Mouse (Mus musculus) thymus, adult 2 months (tissue): ENCODE data around the gene Adora2b. TPM values are rescaled to one million over a fixed set of nuclear protein-coding genes. Genes with fewer than 3 reads are reported as not detected.
A peak's percentile ranks its signal among the peaks of the same experiment; 100 is the strongest.
"Not testable (repeated sequence)": the region's sequence is repeated elsewhere in the genome, so short reads cannot be mapped to it uniquely, and the experiment has no call there.

ENCODE experiments used
- DNase-seq: peaks from one replicate; pipeline ENCODE4 v3.0.0; 2021
- H3K27ac ChIP-seq: fragments of 200-500 bp; 2 replicates; pipeline ENCODE4 v1.5.1; 2012; ENCODE audit warnings: low read length, control low read depth; ENCODE audit not compliant: control insufficient read depth, insufficient read depth
- H3K27me3 ChIP-seq: fragments of 200-500 bp; 2 replicates; pipeline ENCODE4 v1.6.1; 2012; ENCODE audit warnings: mild to moderate bottlenecking, low read length, moderate library complexity, mixed read lengths; ENCODE audit not compliant: control insufficient read depth, insufficient read depth
- H3K36me3 ChIP-seq: fragments of 200-500 bp; 2 replicates; pipeline ENCODE4 v1.6.1; 2012; ENCODE audit warnings: mild to moderate bottlenecking, low read length, moderate library complexity; ENCODE audit not compliant: control insufficient read depth, insufficient read depth
- H3K4me1 ChIP-seq: fragments of 200-500 bp; replicated peaks from 2 replicates; pipeline ENCODE4 v1.6.1; 2012; ENCODE audit warnings: low read length; ENCODE audit not compliant: control insufficient read depth, insufficient read depth
- H3K4me3 ChIP-seq: fragments of 200-500 bp; 2 replicates; pipeline ENCODE4 v1.5.1; 2012; ENCODE audit warnings: mild to moderate bottlenecking, low read length, control low read depth, moderate library complexity; ENCODE audit not compliant: control insufficient read depth, insufficient read depth
- CTCF ChIP-seq: fragments of 200-500 bp; IDR thresholded peaks from 2 replicates; pipeline ENCODE4 v1.5.1; 2012; ENCODE audit warnings: mild to moderate bottlenecking, control low read depth, low read length, moderate library complexity, borderline replicate concordance; ENCODE audit not compliant: control insufficient read depth, poor library complexity, insufficient read depth; ENCODE audit errors: extremely low read depth
- POLR2A ChIP-seq: fragments of 200-500 bp; IDR thresholded peaks from 2 replicates; pipeline ENCODE4 v1.6.1; 2012; ENCODE audit warnings: mild to moderate bottlenecking, low read length, control low read depth, moderate library complexity; ENCODE audit not compliant: control insufficient read depth, poor library complexity, insufficient read depth; ENCODE audit errors: extremely low read depth
- WGBS: fragments of 180-500 bp; shearing (Covaris S2); methylation state at CpG from one replicate; pipeline ENCODE4 v1.1.7; 2018; 5-methylcytosine and 5-hydroxymethylcytosine counted together
- polyA plus RNA-seq: library from polyadenylated mRNA; depleted of rRNA; stranded (reverse); fragments of >200 nt; gene quantifications from 2 replicates; pipeline ENCODE4 v1.2.3, GENCODE M21; 2012

The Adora2b gene
- polyA plus RNA-seq, 1 experiment: 2.6 TPM

- H3K27me3 ChIP-seq: no peaks in the 10 kb centered on the region
- 92% methylated on average over 12 of the region's 12 CpGs for WGBS
- no peaks in the 10 kb centered on the region for H3K4me1 ChIP-seq
Measured at GRCm38 (mm10) chr11:62269097-62269496, 20.3 kb downstream of the Adora2b start.

DNA sequence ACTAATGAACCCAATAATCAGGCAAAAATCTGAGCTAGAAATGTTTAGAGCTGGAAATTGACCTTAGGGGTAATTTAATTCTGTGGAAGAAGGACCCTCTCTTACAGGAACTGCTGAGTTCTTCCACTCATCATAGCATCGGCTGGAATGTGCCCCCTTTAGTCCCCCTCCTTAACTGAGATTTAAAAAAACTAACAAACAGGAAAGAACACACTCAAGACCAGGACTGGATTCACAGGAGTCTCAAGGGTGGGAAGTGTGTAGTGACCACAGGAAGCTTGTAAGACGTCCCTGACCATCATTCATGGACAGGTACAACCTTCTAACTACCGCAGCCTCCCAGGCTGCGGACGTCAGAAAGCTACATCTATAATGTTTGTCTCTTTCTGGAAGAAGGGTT, 22.1 kb downstream of the Adora2b start:
- H3K27ac ChIP-seq: no peak overlapping the region
- H3K4me1 ChIP-seq: no peaks in the 10 kb centered on the region
- no peak overlapping the region for H3K4me3 ChIP-seq
- no peak for DNase-seq
- WGBS: 91% methylated on average over 5 of the region's 5 CpGs
- H3K36me3 ChIP-seq: no peaks in the 10 kb centered on the region
- TF ChIP-seq POLR2A: no peak
- no peak for TF ChIP-seq CTCF
- no peaks in the 10 kb centered on the region for H3K27me3 ChIP-seq

More at GRCm38 (mm10) chr11:62269097-62269496, 20.3 kb downstream of the Adora2b start:
- no peak for DNase-seq
- no peak overlapping the region for H3K27ac ChIP-seq
- H3K36me3 ChIP-seq: no peaks in the 10 kb centered on the region
- H3K4me3 ChIP-seq: no peak overlapping the region
- TF ChIP-seq POLR2A: no peak
- no peak for TF ChIP-seq CTCF

- Histone ChIP-seq H3K4me3 (no peak overlapping the region), H3K36me3 (no peaks in the 10 kb centered on the region), H3K27ac (no peak overlapping the region), H3K27me3 (no peaks in the 10 kb centered on the region), H3K4me1 (peaks cover 2% of the 10 kb centered on the region; the same call in 1 of the 2 replicates)
- 94% methylated on average over 8 of the region's 8 CpGs for WGBS
- DNase-seq: no peak
- TF ChIP-seq POLR2A: no peak
- no peak for TF ChIP-seq CTCF
Measured at GRCm38 (mm10) chr11:62277086-62277485, 28.3 kb downstream of the Adora2b start.

GRCm38 (mm10) chr11:62278027-62278426, 29.2 kb downstream of the Adora2b start:
- Histone ChIP-seq H3K36me3 (no peaks in the 10 kb centered on the region), H3K4me3 (no peak overlapping the region), H3K27ac (no peak overlapping the region), H3K27me3 (no peaks in the 10 kb centered on the region), H3K4me1 (peaks cover 2% of the 10 kb centered on the region; the same call in 1 of the 2 replicates)
- DNase-seq: peak; percentile 73
- WGBS: 16% methylated on average over 5 of the region's 5 CpGs
- no peak for TF ChIP-seq POLR2A
- peak; percentile 41; the same call in 1 of the 2 replicates for TF ChIP-seq CTCF

- Histone ChIP-seq H3K4me1 (peaks cover 2% of the 10 kb centered on the region; the same call in 1 of the 2 replicates), H3K36me3 (no peaks in the 10 kb centered on the region; the same call in 1 of the 2 replicates), H3K27me3 (no peaks in the 10 kb centered on the region), H3K27ac (peak within 1 kb of the TSS; percentile 76), H3K4me3 (peak within 1 kb of the TSS; percentile 87)
- TF ChIP-seq POLR2A (peak; percentile 76), CTCF (peak; percentile 28; the same call in 1 of the 2 replicates)
- DNase-seq: peak; percentile 88
- WGBS: under 1% methylated on average over 68 of the region's 68 CpGs
Measured at GRCm38 (mm10) chr11:62280675-62281600, 32.2 kb downstream of the Adora2b start, which contains the start of the genes Zswim7 and Ttc19. Gene Zswim7, minus strand, starts transcription at chr11:62281375. Gene Ttc19, plus strand, starts transcription at chr11:62281473.

DNA sequence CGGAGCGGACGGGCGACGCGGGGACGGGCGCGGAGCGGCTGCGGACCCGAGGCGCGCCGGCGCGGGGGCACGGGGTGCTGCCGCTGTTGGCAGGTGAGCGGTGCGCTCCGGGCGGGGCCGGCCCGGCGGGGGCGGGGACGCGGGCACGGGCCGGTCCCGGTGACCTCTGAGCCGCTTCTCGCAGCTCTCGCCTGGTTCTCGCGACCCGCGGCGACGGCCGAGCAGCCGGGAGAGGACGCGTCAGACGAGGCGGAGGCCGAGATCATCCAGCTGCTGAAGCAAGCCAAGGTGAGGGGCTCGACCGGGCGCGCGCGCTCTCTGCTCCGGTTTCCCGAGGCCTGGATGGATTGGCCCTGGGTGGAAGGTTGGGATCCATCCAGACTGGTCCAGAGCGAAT, 32.8 kb downstream of the Adora2b start:
- no peak for TF ChIP-seq POLR2A
- TF ChIP-seq CTCF: no peak
- Histone ChIP-seq H3K4me1 (peaks cover 2% of the 10 kb centered on the region; the same call in 1 of the 2 replicates), H3K4me3 (peak overlapping the region; percentile 87), H3K36me3 (no peaks in the 10 kb centered on the region; the same call in 1 of the 2 replicates), H3K27me3 (no peaks in the 10 kb centered on the region), H3K27ac (no peak overlapping the region)
- DNase-seq: no peak
- 1% methylated on average over 54 of the region's 57 CpGs for WGBS

GRCm38 (mm10) chr11:62284020-62284419, 35.2 kb downstream of the Adora2b start:
- DNase-seq, H3K27me3 ChIP-seq, H3K27ac ChIP-seq, H3K36me3 ChIP-seq, H3K4me1 ChIP-seq, H3K4me3 ChIP-seq: not testable (repeated sequence)
- WGBS: 96% methylated on average over 3 of the region's 3 CpGs
